Mouse (Mus musculus) bone marrow macrophage, adult 2 months (primary cell): ENCODE measurements around the gene 1810049J17Rik.
"Not testable (repeated sequence)": the region's sequence is repeated elsewhere in the genome, so short reads cannot be mapped to it uniquely, and the experiment has no call there.

ENCODE experiments used
- CTCF ChIP-seq: IDR thresholded peaks from 2 replicates; pipeline ENCODE4 v1.5.1; 2012; ENCODE audit warnings: low read depth, mild to moderate bottlenecking, low read length, moderate library complexity
- POLR2A ChIP-seq: IDR thresholded peaks from 2 replicates; pipeline ENCODE4 v1.6.1; 2012; ENCODE audit warnings: mild to moderate bottlenecking, low read depth, low read length, borderline replicate concordance

GRCm38 (mm10) chr15:12366580-12367305 is 45.0 kb upstream of the 1810049J17Rik start:
- TF ChIP-seq CTCF, POLR2A: not testable (repeated sequence)
